Mouse (Mus musculus): ENCODE results near the gene Olfr1317.

Olfr1317 gene

DNA sequence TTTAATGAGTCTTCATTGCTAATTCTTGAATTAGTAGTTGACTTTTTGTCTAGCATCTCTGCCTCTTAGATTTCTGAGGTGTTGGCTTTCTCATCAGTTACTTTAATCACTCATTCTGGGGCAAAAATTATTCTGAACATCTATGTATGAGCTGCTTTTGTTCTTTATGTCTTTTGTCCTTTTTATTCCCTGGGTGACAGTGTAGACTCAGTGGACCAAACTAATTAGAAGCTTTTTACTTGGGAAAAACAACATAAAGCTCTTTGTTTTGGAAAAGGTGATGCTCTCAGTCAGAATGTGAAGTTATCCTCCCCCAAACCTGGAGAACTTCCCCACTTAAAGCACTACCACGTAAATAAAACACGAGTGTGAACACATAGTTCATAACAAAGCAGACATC is at the start of gene Olfr1317:
Gene Olfr1317, plus strand, starts transcription at position 301 of the 400 bp plus-strand sequence.
- no peak for DNase-seq (ENCODE audit: low read depth, low spot score)

DNA sequence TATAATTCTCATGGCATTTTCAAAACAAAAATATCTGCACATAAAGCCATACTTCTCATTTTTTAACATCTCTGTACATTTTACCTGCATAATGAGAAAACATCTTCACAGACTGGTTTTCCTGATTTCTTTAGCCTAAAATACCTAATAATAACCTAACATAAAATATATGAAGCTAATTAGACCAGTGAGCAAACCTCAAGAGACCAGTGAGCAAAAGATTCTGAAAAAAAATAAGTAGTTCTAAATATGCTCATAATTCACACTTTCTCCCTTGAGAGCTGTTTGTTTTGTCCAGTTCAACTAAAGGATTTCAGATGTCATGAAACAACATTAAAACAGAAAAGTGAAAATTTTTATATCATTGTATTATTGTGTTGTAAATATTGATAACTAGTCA is 43.4 kb upstream of the Olfr1317 start, which contains the start of gene Olfr1314:
Gene Olfr1314, minus strand, starts transcription at position 101 of the 400 bp plus-strand sequence.
- DNase-seq (ENCODE audit: low read depth, low spot score), result no peak

DNA sequence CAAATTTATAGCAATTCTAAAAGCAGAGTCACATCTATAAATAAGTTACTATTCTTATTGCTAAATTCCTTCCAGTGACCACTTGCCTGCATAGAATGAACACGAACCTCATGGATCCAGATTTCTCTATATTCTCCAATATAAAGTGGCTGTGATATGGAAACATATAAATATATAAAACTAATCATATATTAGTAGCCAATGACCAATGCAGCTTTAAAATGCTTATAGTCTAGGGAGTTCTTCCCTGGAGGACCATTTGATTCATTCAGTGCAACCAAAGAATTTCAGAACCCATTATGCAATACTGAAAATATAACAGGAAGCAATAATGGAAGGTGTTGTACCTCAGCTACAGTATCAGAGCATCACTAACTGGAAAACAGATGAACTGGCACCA is 24.8 kb upstream of the Olfr1317 start, which contains the start of gene Olfr1315-ps1:
Gene Olfr1315-ps1, minus strand, starts transcription at position 101 of the 400 bp plus-strand sequence.
- no peak for DNase-seq (ENCODE audit: low read depth, low spot score)

DNA sequence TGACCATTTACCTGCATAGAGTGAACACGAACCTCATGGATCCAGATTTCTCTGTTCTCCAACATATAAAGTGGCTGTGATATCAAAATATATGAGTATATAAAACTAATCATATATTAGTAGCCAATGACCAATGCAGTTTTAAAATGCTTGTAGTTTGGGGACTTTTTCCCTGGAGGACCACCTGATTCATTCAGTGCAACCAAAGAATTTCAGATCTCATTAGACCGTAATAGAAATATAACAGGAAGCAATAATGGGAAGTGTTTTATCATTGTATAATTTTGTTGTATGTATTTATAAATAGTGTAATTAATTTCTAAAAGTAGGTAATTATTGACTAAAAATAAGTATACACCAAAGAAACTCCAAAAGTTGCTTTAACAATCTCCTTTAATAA is 5.3 kb upstream of the Olfr1317 start, which contains the start of gene Olfr1316:
Gene Olfr1316, minus strand, starts transcription at position 101 of the 400 bp plus-strand sequence.
- DNase-seq (ENCODE audit: low read depth, low spot score), result no peak

DNA sequence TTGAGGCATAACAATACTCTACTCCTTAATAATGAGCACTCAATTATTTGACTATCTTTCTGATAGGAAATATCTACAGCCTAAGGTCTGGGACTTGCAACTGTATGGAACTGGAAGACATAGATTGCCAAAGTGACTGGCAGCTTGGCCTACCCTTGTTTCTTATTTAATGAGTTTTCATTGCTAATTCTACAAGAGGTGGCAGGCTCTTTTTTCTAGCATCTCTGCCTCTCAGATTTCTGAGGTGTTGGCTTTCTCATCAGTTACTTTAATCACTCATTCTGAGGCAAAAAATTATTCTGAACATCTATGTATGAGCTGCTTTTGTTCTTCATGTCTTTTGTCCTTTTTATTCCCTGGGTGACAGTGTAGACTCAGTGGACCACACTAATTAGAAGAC is 13.8 kb downstream of the Olfr1317 start, which contains the start of gene Olfr1318:
Gene Olfr1318, plus strand, starts transcription at position 301 of the 400 bp plus-strand sequence.
- no peak for DNase-seq (ENCODE audit: low read depth, low spot score)
